Mouse (Mus musculus) right cerebral cortex, postnatal 36 days (tissue): Measurements from ENCODE around the gene Ranbp2.
A peak's percentile ranks its signal among the peaks of the same experiment; 100 is the strongest.
"Not testable (repeated sequence)": the region's sequence is repeated elsewhere in the genome, so short reads cannot be mapped to it uniquely, and the experiment has no call there.

Source experiments
- DNase-seq, 2 experiments: peaks; one replicate each; pipeline ENCODE4 v3.0.0; 2022; ENCODE audit warnings: low spot score in 2 of 2, mixed read lengths in 1 of 2

Ranbp2 gene

GRCm38 (mm10) chr10:58497320-58498284 is 50.9 kb downstream of the Ranbp2 start, which contains the start of gene Ccdc138:
Ccdc138 (plus strand) TSS chr10:58497948.
- peak; percentile 87 to 89 for DNase-seq

- no peak for DNase-seq
Measured at GRCm38 (mm10) chr10:58498516-58498915, 51.8 kb downstream of the Ranbp2 start.

- DNase-seq = no peak
Measured at GRCm38 (mm10) chr10:58529358-58529757, 82.6 kb downstream of the Ranbp2 start.

GRCm38 (mm10) chr10:58530896-58531790 is 84.4 kb downstream of the Ranbp2 start:
- DNase-seq = no peak

GRCm38 (mm10) chr10:58532177-58532576 is 85.5 kb downstream of the Ranbp2 start:
- DNase-seq = no peak

- not testable (repeated sequence) for DNase-seq
Measured at GRCm38 (mm10) chr10:58536276-58536675, 89.6 kb downstream of the Ranbp2 start.

GRCm38 (mm10) chr10:58540613-58541012 is 93.9 kb downstream of the Ranbp2 start:
- DNase-seq = no peak
